Mouse (Mus musculus) small intestine, adult 2 months (tissue): Measurements from ENCODE around the gene Skor1. TPM values are rescaled to one million over a fixed set of nuclear protein-coding genes. Genes with fewer than 3 reads are reported as not detected.
A peak's percentile ranks its signal among the peaks of the same experiment; 100 is the strongest.

Source experiments
- H3K27ac ChIP-seq: fragments of 200-500 bp; 2 replicates; pipeline ENCODE4 v1.5.1; 2012; ENCODE audit warnings: low read depth, low read length, control low read depth, inconsistent platforms; ENCODE audit not compliant: insufficient read depth
- H3K27me3 ChIP-seq: fragments of 200-500 bp; 2 replicates; pipeline ENCODE4 v1.6.1; 2012; ENCODE audit warnings: mild to moderate bottlenecking, moderate library complexity, low read length, inconsistent platforms; ENCODE audit not compliant: control insufficient read depth, insufficient read depth
- H3K36me3 ChIP-seq: fragments of 200-500 bp; 2 replicates; pipeline ENCODE4 v1.6.1; 2012; ENCODE audit warnings: mild to moderate bottlenecking, low read length, control low read depth, inconsistent platforms; ENCODE audit not compliant: control insufficient read depth, insufficient read depth
- H3K4me1 ChIP-seq: fragments of 200-500 bp; 2 replicates; pipeline ENCODE4 v1.6.1; 2012; ENCODE audit warnings: low read length, inconsistent platforms, mixed read lengths; ENCODE audit not compliant: control insufficient read depth, insufficient read depth, insufficient read length
- H3K4me3 ChIP-seq: fragments of 200-500 bp; 2 replicates; pipeline ENCODE4 v1.5.1; 2012; ENCODE audit warnings: low read depth, mild to moderate bottlenecking, control low read depth, inconsistent platforms, low read length, moderate library complexity
- CTCF ChIP-seq: fragments of 200-500 bp; IDR thresholded peaks from 2 replicates; pipeline ENCODE4 v1.5.1; 2012; ENCODE audit warnings: low read depth, mild to moderate bottlenecking, control low read depth, inconsistent platforms, low read length, moderate library complexity, mixed read lengths; ENCODE audit not compliant: insufficient replicate concordance, insufficient read length; ENCODE audit errors: extremely low read depth
- POLR2A ChIP-seq: fragments of 200-500 bp; IDR thresholded peaks from 2 replicates; pipeline ENCODE4 v1.6.1; 2012; ENCODE audit warnings: low read depth, mild to moderate bottlenecking, control low read depth, inconsistent platforms, low read length, moderate library complexity
- WGBS: fragments of 180-500 bp; shearing (Covaris S2); methylation state at CpG from one replicate; pipeline ENCODE4 v1.1.7; 2018; 5-methylcytosine and 5-hydroxymethylcytosine counted together
- polyA plus RNA-seq: library from polyadenylated mRNA; depleted of rRNA; stranded (reverse); fragments of >200 nt; gene quantifications from 2 replicates; pipeline ENCODE4 v1.2.3, GENCODE M21; 2012

The Skor1 gene
- polyA plus RNA-seq, 1 experiment = 0.04 TPM

DNA sequence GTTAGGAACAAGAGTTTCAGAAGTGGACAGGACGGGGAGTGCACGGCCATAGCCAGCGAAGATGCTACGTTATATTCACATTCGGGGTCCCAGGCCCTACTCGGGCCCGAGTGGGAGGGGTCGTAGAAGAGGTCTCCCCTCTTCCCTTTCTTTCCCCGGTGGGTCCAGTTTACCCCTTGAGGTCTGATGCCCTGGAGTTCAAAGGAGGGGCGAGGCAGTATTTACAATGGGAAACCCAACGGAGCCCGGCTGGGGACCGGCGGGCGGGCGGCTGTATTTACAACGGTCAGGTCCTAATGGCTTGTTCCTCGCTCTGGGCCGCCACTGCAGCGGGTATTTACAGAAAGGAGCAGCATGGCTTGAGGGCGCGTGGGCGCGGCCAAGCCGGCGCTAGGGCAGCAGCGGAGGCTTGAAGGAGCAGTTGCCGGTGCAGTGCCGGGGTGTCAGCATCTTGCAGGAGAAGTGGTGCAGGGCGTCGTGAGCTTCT, 10.2 kb downstream of the Skor1 start:
- Histone ChIP-seq H3K27ac (no peak overlapping the region), H3K4me1 (peaks cover 6% of the 10 kb centered on the region), H3K36me3 (no peaks in the 10 kb centered on the region), H3K27me3 (peaks cover 74% of the 10 kb centered on the region), H3K4me3 (no peak overlapping the region; the same call in 1 of the 2 replicates)
- WGBS = 3% methylated on average over 31 of the region's 31 CpGs
- TF ChIP-seq POLR2A (no peak), CTCF (no peak)

GRCm38 (mm10) chr9:63137615-63137915, 11.2 kb downstream of the Skor1 start:
- 14% methylated on average over 6 of the region's 6 CpGs for WGBS
- TF ChIP-seq CTCF = no peak
- no peak for TF ChIP-seq POLR2A
- H3K27me3 ChIP-seq = peaks cover 64% of the 10 kb centered on the region

DNA sequence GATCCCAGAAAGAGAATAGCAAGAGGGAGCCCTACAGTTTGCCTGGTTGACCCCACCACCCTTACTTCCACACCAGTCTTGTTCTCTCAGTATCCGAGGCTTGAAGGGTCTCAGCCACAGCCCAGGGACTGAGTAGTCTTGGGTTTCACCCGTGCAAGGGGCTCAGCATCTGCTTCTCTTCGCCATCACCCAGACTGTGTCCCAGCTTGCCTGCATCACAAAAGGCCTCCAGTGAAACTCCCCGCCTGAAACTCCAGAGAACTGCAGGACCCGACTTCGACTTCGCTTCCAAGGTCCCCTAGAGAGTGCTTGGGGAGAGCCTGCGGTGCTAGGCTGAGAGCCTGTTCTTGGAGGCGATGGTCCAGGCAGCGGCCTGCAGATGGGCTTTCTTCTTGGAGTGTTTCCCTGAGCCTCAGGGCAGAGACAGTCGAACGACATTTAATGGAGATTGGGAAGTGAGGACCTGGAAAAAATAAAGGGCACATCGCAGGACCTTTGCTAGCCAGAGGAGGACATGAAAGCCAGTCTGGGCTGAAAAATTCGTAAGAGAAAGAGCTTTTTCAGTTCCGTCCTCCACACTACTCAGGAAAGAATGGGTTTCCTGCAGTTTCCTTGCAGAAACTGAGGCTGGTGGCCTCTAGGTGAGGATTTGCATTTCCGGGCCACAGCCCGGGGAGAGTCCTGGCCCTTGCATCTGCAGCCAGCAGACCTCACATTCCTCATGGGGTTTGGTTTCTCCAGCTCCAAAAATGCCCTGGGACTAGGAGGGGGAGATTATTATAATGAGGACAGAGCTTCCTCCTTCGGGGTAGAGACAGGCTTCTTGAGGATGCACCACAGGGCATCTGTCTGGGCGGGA, 11.8 kb downstream of the Skor1 start:
- Histone ChIP-seq H3K27me3 (peaks cover 59% of the 10 kb centered on the region), H3K27ac (no peak overlapping the region), H3K4me3 (no peak overlapping the region), H3K4me1 (peaks cover 8% of the 10 kb centered on the region), H3K36me3 (no peaks in the 10 kb centered on the region)
- TF ChIP-seq POLR2A (no peak), CTCF (no peak)
- 13% methylated on average over 19 of the region's 19 CpGs for WGBS

More at GRCm38 (mm10) chr9:63137615-63137915, 11.2 kb downstream of the Skor1 start:
- no peaks in the 10 kb centered on the region for H3K36me3 ChIP-seq
- peaks cover 6% of the 10 kb centered on the region for H3K4me1 ChIP-seq
- no peak overlapping the region for H3K27ac ChIP-seq
- H3K4me3 ChIP-seq = no peak overlapping the region

GRCm38 (mm10) chr9:63136241-63136640, 12.5 kb downstream of the Skor1 start:
- Histone ChIP-seq H3K27me3 (peaks cover 51% of the 10 kb centered on the region), H3K4me3 (no peak overlapping the region)

GRCm38 (mm10) chr9:63135801-63136200, 13.0 kb downstream of the Skor1 start:
- Histone ChIP-seq H3K4me3 (peak overlapping the region; percentile 46), H3K4me1 (peaks cover 9% of the 10 kb centered on the region), H3K27me3 (peaks cover 47% of the 10 kb centered on the region), H3K27ac (no peak overlapping the region), H3K36me3 (no peaks in the 10 kb centered on the region)
- under 1% methylated on average over 16 of the region's 16 CpGs for WGBS
- no peak for TF ChIP-seq POLR2A
- peak; percentile 69; the same call in 1 of the 2 replicates for TF ChIP-seq CTCF

More at GRCm38 (mm10) chr9:63136241-63136640, 12.5 kb downstream of the Skor1 start:
- TF ChIP-seq CTCF (no peak), POLR2A (no peak)
- Histone ChIP-seq H3K4me1 (peaks cover 9% of the 10 kb centered on the region), H3K27ac (no peak overlapping the region), H3K36me3 (no peaks in the 10 kb centered on the region)
- WGBS = 11% methylated on average over 8 of the region's 8 CpGs

GRCm38 (mm10) chr9:63135356-63135755, 13.4 kb downstream of the Skor1 start:
- H3K27ac ChIP-seq = no peak overlapping the region
- H3K4me1 ChIP-seq = peaks cover 9% of the 10 kb centered on the region
- WGBS = 5% methylated on average over 11 of the region's 11 CpGs
- TF ChIP-seq CTCF (no peak), POLR2A (no peak)
- no peaks in the 10 kb centered on the region for H3K36me3 ChIP-seq
- peaks cover 44% of the 10 kb centered on the region for H3K27me3 ChIP-seq
- H3K4me3 ChIP-seq = peak overlapping the region; percentile 46; the same call in 1 of the 2 replicates

DNA sequence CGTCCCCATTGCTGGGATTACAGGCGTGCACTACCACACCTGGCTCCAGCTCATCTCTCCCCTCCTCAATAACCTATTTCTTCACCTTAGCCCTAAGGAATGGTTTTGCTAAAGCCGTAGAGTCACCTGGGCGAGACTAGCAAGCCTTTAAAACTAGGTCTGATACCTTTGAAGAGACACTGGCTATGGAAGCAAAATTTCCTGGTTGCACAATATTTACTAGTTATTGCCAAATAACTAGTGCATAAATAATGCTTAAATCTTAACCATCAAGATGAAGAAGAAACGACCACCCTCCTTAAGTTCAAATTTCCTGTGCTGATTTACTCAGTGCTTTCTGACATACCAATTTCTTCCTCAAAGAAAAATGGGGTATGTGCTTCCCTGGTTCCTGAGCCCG, 15.1 kb downstream of the Skor1 start:
- H3K4me1 ChIP-seq = peaks cover 6% of the 10 kb centered on the region
- H3K36me3 ChIP-seq = no peaks in the 10 kb centered on the region
- TF ChIP-seq POLR2A (no peak), CTCF (no peak)
- no peak overlapping the region for H3K27ac ChIP-seq
- peak overlapping the region; percentile 40 for H3K4me3 ChIP-seq
- 7% methylated on average over 6 of the region's 6 CpGs for WGBS
- H3K27me3 ChIP-seq = peaks cover 27% of the 10 kb centered on the region
